Mouse (Mus musculus): ENCODE measurements at regions not wholly inside any gene's neighbourhood (a gene's known extent, or its start where the extent isn't known, plus 50 kb on each side); places are given as distances from the start of the nearest gene placed in this dataset.
A peak's percentile ranks its signal among the peaks of the same experiment; 100 is the strongest.

- peak; percentile 62 to 76 for DNase-seq
These were observed 423.8 kb downstream of the Rwdd3 start for GRCm38 (mm10) chr3:120747678-120748077.

DNA sequence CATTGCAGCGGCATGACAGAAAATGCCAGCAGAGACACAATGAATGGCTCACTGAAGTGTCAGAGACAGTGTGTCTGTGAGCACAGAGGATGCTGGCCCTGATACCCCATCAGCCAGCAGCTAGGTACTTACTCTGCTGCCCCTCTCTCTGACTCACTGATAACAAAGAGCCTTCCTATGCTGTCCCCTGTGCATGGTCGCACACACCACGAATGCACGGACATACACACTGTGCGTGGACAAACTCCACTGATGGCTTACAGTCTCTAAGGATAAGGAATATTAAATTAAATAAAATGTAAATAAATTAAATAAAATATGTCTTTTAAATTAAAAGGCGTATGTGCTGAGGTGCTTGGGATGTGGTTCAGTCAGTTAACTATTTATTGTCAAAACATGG, 438.2 kb downstream of the Rwdd3 start:
- DNase-seq = no peak

DNA sequence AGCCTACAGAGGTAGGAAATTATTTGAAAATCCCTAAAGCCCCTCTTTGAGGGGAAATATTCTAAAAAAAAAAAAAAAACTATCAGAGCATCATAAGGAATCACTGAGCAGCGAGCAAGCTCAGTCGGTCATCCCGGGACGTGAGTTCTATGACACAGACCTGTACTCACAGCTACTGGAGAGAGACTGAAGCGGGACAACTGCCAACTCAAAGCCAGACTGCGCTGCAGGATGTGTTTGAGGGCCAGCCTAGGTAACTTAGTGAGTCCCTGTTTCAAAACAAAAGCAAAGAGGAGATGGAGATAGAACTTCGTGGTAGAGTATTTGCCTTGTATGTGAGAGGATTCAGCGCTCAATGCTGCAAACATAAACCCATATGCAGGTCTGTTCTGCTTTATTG, 439.1 kb downstream of the Rwdd3 start:
- DNase-seq = peak in 1 of 2 experiments; percentile 27

DNA sequence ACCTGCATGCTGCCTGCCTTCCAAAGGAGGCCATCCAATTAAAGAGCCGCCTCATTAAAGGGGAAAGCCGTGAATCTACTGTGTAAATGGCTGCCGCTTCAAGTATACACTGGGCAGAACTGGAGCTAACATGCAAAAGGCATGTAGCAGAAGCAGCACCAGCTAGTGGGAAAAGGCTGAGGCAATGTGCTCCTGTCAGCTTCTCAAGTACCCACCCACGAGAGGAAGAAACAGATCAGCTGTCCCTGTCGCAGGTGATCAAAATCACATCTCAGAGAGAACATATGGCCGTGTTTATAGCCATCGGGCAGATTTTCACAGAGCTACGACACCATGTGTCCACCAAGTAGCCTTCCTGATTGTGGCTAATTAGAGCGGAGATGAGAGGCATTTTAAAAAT, 440.2 kb downstream of the Rwdd3 start:
- peak; percentile 57 to 59 for DNase-seq

GRCm38 (mm10) chr3:120730225-120730624, 441.3 kb downstream of the Rwdd3 start:
- no peak for DNase-seq

- DNase-seq = no peak
These were observed 441.8 kb downstream of the Rwdd3 start for GRCm38 (mm10) chr3:120729671-120730070.

DNA sequence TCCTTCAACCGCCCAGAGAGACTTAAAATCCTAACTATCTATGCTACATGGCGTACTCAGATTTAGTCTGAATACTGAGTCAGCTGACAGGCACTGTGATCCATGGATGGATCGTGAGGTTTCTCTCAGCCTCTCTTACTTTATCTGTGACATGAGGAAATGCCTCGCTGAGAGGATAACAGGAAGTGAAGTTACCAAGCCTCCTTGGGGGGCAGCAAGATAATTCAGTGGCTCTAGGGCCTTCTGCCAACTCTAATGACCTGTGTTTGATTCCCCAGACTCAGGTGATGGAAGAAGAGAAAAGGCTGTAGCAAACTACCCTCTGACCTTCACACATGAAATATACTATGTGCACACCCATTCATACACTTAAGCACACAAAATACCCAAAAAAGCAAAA, 486.3 kb downstream of the Rwdd3 start:
- no peak for DNase-seq

DNA sequence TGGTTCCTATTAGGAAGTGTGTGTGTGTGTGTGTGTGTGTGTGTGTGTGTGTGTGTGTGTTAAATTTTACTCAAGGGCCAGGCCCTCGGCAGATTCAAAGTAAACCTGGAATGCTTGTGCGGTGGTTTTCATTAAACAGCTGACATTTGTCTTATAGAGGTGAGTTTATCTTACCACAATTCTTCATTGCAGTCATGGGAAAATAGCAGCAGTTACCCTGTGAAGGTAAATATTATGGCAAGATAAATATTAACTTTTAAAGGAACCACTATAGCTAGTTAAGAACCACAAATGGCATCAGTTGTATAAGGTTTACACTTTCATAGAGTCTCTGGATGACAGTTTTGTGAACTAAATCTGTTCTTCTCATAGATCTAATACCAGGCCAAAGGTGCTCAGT, 495.6 kb downstream of the Rwdd3 start:
- no peak for DNase-seq

GRCm38 (mm10) chr3:120668654-120669053, 502.8 kb downstream of the Rwdd3 start:
- no peak for DNase-seq

DNA sequence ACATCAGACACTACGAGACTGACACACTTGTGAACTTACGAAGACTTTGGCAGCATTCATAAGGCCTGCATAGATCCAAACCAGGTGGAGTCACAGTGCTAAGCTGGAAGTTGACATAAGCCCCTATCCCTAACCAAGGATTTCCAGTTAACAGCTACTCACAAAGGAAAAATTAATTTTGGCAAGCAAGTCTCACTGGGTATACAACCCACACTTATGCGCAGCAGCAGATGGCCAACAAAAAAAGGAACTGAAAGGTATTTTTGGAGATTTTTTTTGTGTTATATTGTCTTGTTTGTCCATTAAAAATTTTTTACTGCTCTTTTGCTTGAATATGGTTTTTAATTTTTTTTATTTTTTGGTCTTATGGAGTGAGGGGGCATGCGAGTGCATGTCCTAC, 509.0 kb downstream of the Rwdd3 start:
- no peak for DNase-seq

DNA sequence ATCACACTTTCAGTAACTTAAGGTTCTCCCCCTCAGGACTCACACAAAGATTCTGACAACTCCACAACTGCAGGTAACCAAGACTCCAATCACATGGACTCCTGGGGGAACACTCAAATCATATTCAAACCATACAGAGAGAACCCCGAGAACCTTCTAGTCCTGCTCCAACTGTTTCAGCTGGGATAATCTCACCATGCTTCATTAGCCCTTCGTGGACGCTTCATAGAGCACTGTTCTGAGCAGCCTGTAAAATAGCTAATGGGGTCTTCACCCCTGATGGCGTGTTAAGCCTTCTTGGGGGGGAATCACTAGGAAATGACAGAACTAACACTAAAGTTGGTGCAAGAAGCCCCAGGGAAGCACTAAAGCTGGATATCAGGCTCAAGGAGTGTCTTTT, 510.7 kb downstream of the Rwdd3 start:
- no peak for DNase-seq

DNA sequence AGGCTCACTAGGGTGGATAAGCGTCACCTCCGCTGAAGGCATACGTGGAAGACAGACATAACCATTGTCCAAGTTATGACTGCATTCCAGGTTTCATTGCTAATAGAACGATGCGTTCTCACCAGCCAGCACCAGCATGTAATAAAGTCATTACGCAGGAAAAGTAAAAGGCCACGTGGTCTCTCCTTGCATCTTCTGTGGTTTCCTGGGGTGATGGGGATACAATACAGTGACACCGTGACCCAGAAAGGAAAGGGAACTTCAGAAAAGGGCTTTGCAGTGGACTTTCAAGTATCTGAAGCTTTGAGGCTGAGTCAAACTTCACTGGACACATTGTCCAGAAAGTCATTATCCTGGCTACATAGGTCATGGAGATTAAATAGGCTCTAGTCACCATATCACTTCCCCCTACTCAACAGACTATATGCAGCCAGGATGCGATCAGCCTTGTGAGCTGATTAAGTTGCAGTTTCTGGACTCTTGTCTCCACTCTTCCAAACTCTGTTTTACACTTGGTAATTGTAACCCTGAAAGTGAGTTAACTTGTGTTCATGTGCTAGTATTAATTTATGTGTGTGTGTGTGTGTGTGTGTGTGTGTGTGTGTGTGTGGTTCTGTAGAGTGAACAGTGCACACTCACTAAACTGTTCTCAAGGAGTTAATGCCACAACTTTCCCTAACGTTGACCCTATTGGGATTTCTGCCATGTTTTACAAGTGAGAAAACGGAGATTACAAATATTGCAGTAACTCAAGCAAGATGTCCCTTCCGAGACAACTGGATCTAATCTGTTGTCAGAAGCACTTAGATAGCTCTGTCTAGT, 522.2 kb downstream of the Rwdd3 start:
- no peak for DNase-seq

DNA sequence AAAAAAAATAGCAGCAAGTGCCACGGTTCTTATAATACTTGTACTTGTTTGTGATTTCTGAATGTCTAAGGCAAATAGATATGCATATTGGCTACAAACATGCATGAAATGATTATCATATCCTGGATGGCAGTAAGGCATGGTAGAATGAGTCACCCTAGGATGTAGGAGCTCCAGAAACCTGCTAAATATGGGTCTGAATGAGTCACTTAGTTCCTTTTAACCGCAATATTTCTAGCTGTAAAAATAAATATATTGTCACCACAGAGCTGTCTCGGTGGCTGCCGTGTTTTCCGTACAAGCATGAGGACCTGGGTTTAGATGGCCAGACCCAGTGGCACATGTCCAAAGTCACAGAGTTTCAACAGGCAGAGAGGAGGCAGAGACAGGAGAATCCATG, 523.1 kb downstream of the Rwdd3 start:
- no peak for DNase-seq

- no peak for DNase-seq
These were observed 534.7 kb downstream of the Rwdd3 start for GRCm38 (mm10) chr3:120636669-120637305.

- no peak for DNase-seq
These were observed 553.1 kb downstream of the Rwdd3 start for GRCm38 (mm10) chr3:120618358-120618757.

DNA sequence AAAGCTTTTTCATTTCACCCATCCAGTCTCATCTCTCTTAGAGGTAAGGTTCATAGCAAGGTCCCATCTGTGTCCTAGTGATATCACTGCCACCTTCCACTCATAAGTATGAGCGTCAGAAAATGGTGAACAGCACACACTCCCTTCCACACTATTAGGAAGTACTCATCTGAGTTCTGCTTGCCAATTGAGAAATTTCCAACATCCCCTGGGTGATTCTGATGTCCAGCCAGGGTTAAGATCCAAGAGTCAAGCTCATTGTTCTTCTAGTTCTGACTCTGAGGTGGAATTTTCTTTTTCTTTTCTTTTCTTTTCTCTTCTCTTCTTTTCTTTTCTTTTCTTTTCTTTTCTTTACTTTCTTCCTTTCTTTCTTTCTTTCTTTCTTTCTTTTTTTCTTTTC, 577.3 kb downstream of the Rwdd3 start:
- peak; percentile 66 to 74 for DNase-seq

- DNase-seq = no peak
These were observed 580.3 kb downstream of the Rwdd3 start for GRCm38 (mm10) chr3:120591183-120591582.

GRCm38 (mm10) chr3:120570806-120571425, 600.6 kb downstream of the Rwdd3 start:
- peak in 1 of 2 experiments; percentile 2 for DNase-seq

- no peak for DNase-seq
These were observed 629.7 kb downstream of the Rwdd3 start for GRCm38 (mm10) chr3:120541556-120542476.

- no peak for DNase-seq
These were observed 637.6 kb downstream of the Rwdd3 start for GRCm38 (mm10) chr3:120533901-120534300.

GRCm38 (mm10) chr3:120531880-120532580, 639.5 kb downstream of the Rwdd3 start:
- no peak for DNase-seq

- no peak for DNase-seq
These were observed 659.8 kb downstream of the Rwdd3 start for GRCm38 (mm10) chr3:120511651-120512050.
